Mouse (Mus musculus) macrophage (primary cell): ENCODE measurements around the gene Gm4756. TPM values are rescaled to one million over a fixed set of nuclear protein-coding genes. Genes with fewer than 3 reads are reported as not detected.

Source experiments
- polyA plus RNA-seq: library from polyadenylated mRNA; stranded (reverse); fragments of 250-400 nt; gene quantifications from 3 replicates; pipeline ENCODE4 v1.2.4, GENCODE M21; 2018; ENCODE audit warnings: inconsistent platforms

The Gm4756 gene
- polyA plus RNA-seq, 1 experiment from 2014 or later: not detected

Other genes with a start within 250 kb of the Gm4756 start
- gene Rtn1, start 240.6 kb downstream of the Gm4756 start, polyA plus RNA-seq: 0.77 to 2.3 TPM (median 0.85 TPM) in 3 replicates
- gene Lrrc9, start 207.8 kb downstream of the Gm4756 start, polyA plus RNA-seq: 0.07 to 0.09 TPM in 2 of 3 replicates, not detected in the other
- gene Pcnx4, start 113.3 kb downstream of the Gm4756 start, polyA plus RNA-seq: 2.6 to 4.2 TPM (median 4.0 TPM) in 3 replicates
- gene Dhrs7, start 15.2 kb upstream of the Gm4756 start, polyA plus RNA-seq: 45.2 to 52.5 TPM (median 49.2 TPM) in 3 replicates
- gene Ppm1a, start 107.8 kb upstream of the Gm4756 start, polyA plus RNA-seq: 76.1 to 97.1 TPM (median 82.6 TPM) in 3 replicates